Mouse (Mus musculus) large intestine, adult 2 months (tissue): ENCODE data around the gene Asgr1. TPM values are rescaled to one million over a fixed set of nuclear protein-coding genes. Genes with fewer than 3 reads are reported as not detected.

ENCODE experiments used
- DNase-seq: peaks from one replicate; pipeline ENCODE4 v3.0.0-alpha.2; 2012; ENCODE audit warnings: low read depth, low spot score
- WGBS: fragments of 180-500 bp; shearing (Covaris S2); methylation state at CpG from one replicate; pipeline ENCODE4 v1.1.7; 2018; 5-methylcytosine and 5-hydroxymethylcytosine counted together
- polyA plus RNA-seq: library from polyadenylated mRNA; depleted of rRNA; stranded (reverse); fragments of >200 nt; gene quantifications from 2 replicates; pipeline ENCODE4 v1.2.3, GENCODE M21; 2012

The Asgr1 gene
- polyA plus RNA-seq, 1 experiment, result not detected

DNA sequence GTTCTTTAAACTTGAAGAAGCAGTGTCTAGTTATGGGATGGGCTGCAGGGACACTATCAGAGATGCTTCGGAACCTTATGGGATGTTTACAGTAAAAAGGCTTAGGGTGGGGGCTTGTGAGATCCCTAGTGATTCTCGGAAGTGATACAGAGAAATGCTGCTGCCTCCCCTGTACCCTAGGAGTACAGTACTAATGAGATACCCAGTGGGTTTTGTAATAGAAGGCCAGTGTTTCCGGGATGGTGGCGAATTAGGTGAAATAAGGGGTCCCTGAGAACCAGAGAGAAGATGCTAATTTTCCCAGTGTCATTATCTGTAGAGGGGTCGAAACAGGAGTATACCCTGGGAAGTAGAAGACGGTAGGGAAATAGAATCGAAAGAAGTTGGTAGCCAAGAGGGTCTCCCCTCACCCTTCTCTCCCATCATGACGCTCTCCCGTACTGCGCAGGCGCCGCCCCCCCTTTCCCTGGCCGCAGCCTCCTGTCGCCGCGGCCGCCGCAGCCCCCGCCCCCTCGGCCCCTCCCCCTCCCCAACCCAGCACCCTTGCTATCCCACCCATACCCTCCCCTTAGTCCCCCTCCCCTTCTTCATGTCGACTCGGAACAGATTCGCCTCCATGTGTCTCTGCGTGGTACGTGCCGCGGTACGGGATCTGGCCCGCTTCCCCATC, 30.3 kb upstream of the Asgr1 start:
- WGBS, result 12% methylated on average over 23 of the region's 29 CpGs
- DNase-seq, result no peak

DNA sequence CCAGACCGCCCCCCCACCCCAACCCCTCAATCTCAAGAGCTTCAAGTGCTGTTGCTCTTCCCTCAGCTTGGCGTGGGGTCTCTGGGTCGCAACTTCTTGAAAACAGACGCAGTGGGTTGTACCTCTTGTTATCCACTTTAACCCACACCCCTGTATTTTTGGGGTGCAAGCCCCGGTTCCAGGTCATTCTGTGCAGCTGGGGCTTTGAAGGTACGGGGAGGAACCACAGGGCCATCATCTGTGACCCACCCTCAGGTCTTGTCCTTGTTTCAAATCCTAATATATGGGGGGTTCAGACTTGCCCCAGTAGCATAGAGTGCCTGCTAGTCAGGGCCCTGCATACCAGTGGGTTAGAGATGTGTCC, 29.8 kb upstream of the Asgr1 start:
- no peak for DNase-seq
- 23% methylated on average over 6 of the region's 6 CpGs for WGBS

DNA sequence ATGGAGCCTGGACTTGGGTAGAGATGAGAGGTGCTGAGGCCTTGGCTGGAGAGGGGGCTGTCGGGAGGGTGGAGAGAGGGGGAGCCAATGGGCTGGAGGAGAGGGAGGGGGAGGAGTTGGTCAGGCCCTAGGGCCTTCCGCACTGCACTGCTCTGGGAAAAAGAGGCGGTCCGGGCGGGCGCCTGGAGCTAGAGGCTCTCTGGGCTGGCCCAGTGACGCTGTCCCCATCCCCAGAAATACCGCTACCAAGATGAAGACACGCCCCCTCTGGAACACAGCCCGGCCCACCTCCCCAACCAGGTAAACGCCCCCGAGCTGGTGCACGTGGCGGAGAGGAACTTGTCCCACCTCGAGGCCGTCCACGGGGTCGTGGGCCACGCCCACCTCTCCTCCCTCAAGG, 27.2 kb upstream of the Asgr1 start:
- 12% methylated on average over 19 of the region's 19 CpGs for WGBS
- no peak for DNase-seq

DNA sequence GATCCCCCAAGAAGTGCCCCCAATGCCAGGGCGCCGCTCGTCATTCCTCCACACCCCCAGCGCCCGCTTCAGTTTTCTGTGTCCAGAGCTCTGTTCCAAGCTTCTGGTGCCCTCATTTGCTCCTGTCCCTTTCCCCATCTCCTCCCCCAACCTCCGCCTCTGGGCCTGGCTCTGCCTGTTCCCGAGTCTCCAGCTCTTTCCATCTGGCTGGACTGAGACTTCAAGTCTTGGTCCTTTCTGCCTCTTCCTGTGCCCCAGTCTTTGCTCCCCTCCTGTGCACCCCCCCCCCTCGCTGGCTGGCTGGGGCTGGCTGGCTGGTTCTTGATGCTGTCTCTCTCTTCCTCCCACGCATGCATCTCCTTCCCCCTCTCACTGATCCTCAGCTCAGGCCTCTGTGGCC, 26.5 kb upstream of the Asgr1 start:
- 41% methylated on average over 9 of the region's 9 CpGs for WGBS
- no peak for DNase-seq

DNA sequence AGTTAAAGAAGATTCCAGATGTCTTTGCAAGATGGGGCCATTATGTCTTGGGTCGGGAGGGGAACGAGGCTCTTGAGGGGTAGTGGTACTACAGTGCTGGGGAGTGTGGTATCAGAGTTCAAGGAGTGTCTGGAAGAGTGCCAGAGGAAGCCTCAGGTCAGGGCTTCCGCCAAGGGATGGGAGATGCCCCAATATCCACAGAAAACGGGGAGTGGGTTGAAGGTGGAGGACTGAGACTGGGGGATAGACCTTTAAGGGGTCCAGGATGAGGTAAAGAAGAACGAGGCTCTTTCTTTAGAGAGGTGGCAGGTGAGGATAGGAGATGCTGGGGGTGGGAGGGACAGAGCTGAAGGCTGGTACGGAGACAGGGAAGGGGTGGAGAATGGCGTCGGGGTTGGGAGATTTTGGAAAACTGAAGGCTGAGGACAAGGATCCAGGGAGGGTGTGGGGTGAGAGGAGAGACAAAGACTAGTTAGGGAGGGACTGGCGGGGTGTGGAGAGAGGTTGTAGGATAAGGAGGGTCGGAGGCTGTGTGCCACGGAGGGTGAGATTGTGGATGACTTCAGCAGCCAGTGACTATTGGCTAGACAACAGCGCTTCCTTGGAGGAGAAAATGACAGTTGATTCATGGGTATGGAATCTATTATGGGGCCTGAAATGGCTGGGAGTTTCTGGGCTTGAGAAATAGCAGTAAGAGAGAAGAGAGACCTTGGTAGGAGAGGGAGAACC, 25.3 kb upstream of the Asgr1 start:
- 20% methylated on average over 12 of the region's 12 CpGs for WGBS
- no peak for DNase-seq

DNA sequence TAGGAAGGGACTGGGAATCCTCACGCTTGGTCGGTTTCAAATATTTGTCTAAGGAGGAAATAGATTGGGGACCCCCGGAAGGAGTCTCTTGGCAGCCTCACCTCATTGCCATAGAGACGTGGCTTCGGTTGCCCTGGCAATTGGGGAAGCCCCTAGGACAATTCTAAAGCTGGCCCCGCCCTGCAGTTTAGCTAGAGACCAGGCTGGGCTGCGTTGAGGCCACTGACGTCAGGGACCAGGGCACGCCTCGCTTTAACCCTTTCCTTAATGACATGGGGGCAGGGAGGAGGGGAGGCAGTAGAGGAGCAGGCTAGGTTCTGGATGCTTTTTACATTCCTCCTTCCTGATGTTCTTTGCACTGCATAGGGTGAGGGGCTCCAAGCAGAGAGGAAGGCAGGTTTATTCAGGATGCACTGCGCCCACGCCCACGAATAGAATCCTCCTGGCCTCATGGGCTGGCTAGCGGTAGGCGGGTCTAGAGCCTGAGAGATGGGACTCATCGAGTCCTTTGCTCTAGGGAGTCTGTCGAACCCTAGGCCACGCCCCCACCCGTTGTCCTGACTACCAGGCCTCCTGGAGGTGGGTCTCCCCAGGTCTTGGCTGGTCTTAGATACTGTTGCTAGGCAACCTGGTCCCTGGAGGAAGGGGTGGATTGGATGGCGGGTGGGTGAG, 24.6 kb upstream of the Asgr1 start:
- WGBS, result 2% methylated on average over 20 of the region's 20 CpGs

DNA sequence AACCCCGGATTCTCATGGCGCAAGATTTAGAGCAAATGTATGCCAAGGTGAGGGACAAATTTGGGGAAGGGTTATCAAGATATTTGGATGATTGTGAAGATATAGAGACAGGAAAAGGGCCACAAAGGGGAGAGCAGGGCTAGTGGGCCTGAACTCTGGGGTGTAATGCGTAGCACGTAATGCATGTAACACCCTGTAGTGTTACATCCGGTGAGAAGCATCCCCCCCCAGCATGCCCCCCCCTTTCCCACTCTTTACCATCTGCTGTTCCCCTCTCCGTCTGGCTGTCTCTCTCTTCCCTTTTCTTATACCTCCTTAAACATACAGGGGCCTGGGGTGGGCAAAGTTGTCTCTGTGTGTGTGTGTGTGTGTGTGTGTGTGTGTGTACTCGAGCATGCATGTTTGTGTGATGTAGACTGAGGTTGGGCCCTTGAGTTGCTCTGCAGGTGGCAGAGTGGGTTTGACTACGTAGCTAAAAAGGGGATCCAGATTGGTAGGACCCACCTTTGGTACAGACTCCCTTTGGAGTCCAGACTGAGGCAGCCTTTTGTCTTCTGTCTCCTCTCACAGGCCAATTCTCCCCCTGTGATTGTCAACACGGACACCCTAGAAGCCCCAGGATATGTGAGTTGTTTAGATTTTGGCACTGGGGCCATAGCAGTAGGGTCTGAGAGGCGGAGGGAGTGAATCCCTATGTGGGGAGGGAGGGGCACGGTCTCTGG, 23.9 kb upstream of the Asgr1 start:
- 49% methylated on average over 11 of the region's 11 CpGs for WGBS

More for the DNA sequence above, 24.6 kb upstream of the Asgr1 start:
- DNase-seq, result no peak

DNA sequence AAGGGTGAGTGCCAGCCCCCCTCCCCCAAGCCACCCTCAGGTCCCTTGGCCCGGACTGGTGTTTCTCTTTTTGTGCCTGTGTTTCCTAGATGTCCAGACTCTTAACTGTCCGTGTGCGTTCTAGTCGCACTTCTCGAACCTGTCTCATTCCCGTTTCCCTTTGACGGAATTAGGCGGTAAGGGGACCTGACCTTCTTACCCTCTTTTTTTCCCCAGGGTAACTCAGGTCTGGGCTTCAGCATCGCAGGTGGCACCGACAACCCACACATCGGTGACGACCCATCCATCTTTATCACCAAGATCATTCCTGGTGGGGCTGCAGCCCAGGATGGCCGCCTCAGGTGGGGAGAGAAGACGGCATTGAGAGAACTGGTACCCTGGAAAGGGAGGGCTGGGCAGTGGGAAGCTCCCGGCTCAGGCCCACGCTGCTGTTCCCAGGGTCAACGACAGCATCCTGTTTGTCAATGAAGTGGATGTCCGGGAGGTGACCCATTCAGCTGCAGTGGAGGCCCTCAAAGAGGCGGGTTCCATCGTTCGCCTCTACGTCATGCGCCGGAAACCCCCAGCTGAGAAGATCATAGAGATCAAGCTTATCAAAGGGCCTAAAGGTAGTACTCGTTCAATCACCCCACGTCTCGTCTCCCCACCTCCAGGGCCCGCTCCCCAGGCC, 23.1 kb upstream of the Asgr1 start:
- DNase-seq, result no peak
- WGBS, result 90% methylated on average over 28 of the region's 28 CpGs

More for the DNA sequence above, 23.9 kb upstream of the Asgr1 start:
- DNase-seq, result no peak

DNA sequence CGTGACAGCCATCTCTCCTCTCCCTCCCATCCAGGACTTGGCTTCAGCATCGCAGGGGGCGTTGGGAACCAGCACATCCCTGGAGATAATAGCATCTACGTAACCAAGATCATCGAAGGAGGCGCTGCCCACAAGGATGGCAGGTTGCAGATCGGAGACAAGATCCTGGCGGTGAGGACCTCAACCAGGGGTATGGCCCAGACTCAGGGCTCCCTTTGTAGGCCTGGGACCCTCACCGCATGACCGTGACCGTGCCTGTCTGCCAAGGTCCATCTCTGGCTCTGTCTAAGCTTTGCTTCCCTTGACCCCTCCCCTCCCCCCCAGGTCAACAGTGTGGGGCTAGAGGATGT, 22.6 kb upstream of the Asgr1 start:
- whole genome bisulfite sequencing, result 95% methylated on average over 11 of the region's 11 CpGs
- DNase-seq, result no peak

DNA sequence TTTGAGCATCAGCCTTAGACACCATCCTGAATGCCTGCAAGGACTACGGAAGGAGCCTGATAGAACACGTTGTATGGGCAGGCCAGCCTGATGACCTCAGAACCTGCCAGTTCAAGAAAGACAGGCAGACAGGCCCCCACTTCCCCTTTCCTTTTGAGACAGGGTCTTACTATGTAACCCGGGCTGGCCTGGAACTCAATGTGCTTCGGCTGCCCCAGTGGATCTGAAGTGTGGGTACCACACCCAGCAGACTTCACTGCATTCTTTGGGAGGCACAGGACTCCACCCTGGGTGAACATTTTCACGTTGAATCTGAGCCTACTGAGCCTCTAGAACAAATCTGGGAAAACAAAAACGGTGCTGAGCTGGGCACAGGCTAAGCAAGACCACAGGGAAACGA, 15.7 kb upstream of the Asgr1 start:
- WGBS, result 56% methylated on average over 7 of the region's 7 CpGs
- DNase-seq, result no peak

DNA sequence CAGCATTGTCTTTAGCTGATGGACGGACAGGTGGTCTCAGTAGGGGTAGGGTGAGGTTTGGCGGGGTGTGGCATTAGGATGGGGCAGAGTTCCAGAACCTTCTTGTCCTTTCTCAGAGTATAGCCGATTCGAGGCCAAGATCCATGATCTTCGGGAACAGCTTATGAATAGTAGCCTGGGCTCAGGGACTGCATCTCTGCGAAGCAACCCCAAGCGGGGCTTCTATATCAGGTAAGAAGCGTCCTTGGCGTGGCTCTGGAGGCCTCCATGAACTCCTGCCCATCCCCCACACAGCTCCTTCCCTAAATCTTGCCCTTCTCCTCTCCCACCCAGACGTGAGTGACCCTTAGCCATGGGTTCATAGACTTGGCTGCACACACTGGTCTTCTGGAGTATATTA, 14.3 kb upstream of the Asgr1 start:
- no peak for DNase-seq
- 92% methylated on average over 10 of the region's 10 CpGs for WGBS

DNA sequence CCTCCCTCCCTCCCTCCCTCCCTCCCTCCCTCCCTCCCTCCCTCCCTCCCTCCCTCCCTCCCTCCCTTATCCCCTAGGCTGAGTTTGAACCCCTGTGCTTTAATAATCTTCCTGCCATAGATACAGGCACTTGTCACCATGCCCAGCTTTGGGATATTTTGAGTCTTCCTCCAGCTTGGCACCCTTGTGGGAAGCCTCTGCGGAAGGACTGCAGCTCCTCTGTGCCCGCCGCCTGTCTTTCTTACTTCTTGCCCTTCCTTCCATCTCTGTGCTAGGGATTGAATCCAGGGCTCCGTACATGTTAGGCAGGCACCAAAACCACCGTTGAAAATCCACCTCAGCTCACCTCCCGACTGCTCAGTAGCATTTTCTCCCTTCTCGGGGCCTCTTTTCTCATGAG, 13.7 kb upstream of the Asgr1 start:
- DNase-seq, result no peak
- 88% methylated on average over 7 of the region's 7 CpGs for WGBS

DNA sequence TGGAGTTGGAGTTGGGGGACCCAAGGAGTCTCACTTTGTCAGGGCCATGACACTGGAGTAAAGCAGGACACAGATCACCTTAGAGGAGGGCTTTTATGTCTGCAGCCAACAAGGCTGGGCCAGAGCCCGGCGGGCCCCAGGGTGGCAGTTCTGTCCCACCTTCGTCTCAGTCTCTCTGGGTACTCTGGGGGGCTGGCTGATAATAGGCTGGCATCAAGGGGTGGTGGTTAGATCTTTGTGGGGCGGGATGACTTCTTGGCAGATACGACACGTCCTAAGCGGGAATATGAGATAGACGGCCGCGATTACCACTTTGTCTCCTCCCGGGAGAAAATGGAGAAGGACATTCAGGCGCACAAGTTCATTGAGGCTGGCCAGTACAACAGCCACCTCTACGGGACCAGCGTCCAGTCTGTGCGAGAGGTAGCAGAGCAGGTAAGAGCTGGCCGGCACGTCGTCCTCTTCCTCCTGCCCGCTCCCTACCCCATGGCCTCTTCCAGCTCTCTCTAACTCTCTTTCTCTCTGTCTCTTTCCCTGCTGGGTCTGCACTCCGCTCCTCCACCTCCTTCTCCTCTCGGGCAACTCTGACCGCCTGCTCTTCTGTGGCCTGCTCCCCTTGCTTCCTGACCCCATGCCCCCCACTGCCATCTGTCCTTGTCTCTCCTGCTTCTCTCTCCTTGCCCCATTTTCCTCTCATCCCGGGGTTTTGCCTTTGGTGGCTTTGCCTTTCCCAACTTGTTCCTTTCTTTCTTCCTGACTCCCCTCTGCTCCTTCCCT, 11.4 kb upstream of the Asgr1 start:
- WGBS, result 85% methylated on average over 23 of the region's 23 CpGs
- DNase-seq, result no peak

DNA sequence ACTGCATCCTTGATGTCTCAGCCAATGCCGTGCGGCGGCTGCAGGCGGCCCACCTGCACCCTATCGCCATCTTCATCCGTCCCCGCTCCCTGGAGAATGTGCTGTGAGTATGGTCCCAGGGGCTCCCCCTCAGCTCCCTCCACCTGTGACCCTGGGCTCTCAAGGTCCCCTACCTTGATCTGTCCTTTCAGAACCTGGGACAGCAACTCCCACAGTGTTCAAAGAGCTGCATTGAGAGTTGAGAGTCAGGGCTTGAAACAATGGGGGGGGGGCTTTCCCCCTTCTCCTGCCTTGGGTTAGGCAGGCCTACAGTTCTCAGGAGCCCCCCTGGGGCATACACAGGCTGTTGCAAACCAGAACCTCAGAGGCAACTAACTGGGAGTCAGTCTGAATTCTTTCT, 10.2 kb upstream of the Asgr1 start:
- WGBS, result 90% methylated on average over 7 of the region's 7 CpGs
- DNase-seq, result no peak

DNA sequence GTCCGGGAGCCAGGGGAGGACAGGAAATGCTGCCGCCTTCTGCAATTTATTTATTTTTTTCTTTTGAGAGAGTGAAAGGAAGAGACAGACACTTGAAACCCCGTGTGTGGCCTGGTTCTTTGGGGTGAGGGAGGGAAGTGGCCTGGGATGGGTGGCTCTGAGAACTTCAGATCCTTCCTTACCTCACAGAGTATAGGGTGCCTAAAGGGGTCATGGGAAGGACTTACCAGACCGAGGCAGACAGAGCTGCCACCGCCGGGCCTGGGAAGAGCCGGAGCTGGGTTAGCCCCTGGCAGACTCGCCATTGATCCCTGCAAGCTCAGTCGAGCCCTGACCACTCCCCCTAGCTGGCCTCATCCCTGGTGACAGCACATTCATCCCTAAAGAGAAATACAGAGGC, 8.4 kb upstream of the Asgr1 start:
- no peak for DNase-seq
- WGBS, result 52% methylated on average over 9 of the region's 9 CpGs

DNA sequence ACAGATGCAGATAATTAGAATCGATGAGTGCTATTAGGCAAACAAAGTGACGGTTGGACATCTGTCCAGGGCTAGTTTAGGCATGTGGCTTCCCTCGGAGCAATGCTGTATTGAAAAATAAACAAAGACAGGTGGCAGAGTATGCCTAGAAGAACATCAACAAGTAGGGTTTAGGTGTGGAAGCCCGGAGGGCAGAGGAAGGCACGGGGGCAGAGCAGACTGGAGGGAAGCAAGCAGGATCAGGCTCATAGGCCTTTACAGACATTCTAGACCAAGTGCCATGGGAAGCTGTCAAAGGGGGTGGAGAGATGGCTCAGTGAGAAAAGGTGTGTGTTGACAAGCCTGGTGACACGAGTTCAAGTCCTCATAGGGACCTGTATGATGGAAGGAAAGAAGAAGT, 4.5 kb upstream of the Asgr1 start:
- WGBS, result 43% methylated on average over 6 of the region's 6 CpGs
- no peak for DNase-seq

DNA sequence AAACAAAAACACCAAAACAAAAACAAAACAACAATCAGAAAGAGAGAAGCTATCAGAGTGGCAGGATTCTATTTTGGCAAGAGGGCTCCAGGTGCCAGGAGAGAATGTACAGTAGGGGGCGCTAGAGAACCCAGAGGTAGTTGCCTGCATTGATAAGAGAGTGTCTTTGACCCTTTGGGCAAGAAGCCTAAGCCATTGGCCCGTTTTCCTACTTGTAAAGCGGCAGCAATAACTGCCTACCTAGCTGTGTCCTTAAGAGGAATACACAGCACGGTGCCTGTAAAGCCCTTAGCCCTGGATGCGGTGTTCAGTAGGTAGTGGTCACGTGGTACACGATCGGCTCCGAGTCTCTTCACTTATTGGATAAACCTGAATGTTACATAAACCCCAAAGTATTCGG, 4.1 kb upstream of the Asgr1 start:
- DNase-seq, result no peak
- WGBS, result 41% methylated on average over 10 of the region's 10 CpGs

DNA sequence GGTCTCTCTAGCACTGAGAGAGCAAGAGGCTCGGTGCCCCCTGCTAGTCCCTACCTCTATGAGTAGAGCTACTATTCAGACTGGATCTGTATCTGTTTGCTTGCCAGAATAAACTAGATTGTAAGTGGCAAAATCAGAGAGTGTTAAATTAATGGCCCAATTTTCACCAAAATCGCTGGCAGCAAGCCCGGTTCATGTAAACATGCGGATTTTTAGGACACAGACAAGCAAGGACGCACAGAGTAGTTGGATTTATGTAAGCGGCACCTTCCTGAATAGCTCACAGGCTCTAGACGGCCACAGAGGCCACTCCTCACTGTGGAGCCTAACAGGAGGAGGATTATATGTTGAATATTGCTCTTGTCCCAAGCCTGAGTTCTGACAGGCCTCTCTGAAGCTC, 729 bp upstream of the Asgr1 start:
- WGBS, result 47% methylated on average over 7 of the region's 7 CpGs
- DNase-seq, result no peak

DNA sequence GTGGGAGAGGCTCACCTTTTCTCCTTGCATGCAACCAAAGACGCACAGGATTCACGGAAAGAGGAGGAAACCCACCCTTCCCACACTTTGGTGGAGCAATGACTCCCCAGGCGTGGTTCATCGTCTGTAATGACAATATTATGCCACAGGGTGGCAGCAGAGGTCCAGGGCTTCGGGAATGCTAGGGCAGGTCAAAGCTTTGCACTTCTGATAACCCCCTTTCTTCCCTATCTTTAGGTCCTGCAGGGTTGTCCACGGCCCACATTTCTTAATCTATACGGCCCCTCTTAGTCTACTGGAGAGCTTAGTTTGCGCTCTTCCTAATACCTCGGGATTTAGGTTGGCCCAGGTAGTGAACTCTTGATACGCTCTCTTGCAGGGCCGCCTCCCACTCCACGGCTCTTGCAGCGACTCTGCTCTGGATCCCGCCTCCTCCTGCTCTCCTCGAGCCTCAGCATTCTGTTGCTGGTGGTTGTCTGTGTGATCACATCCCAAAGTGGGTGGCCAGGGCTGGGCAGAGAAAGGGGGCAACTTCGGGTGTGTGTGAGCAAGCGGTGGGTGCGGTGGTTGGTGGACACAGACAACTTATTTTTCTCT, 1.8 kb downstream of the Asgr1 start:
- peak; percentile 47 for DNase-seq
- 25% methylated on average over 18 of the region's 18 CpGs for WGBS
